Mouse (Mus musculus): ENCODE data around the gene Tbc1d1. TPM values are rescaled to one million over a fixed set of nuclear protein-coding genes. Genes with fewer than 3 reads are reported as not detected.

The Tbc1d1 gene
- polyA plus RNA-seq, 1 experiment from 2014 or later, result 9.5 TPM

- Histone ChIP-seq H3K9ac (no peak overlapping the region), H3K27me3 (replicated peaks) (no peaks in the 10 kb centered on the region), H3K36me3 (replicated peaks) (no peaks in the 10 kb centered on the region), H3K9me3 (no peaks in the 10 kb centered on the region), H3K27ac (no peak overlapping the region), H3K4me2 (no peak overlapping the region), H3K4me1 (peaks cover 7% of the 10 kb centered on the region), H3K4me3 (no peak overlapping the region)
- 90% methylated on average over 9 of the region's 9 CpGs for WGBS
- ATAC-seq (replicated peaks), result no peak
These were observed 76.8 kb downstream of the Tbc1d1 start for GRCm38 (mm10) chr5:64232872-64233271.

- Histone ChIP-seq H3K27ac (no peak overlapping the region), H3K9ac (no peak overlapping the region), H3K4me2 (no peak overlapping the region), H3K9me3 (no peaks in the 10 kb centered on the region), H3K27me3 (replicated peaks) (no peaks in the 10 kb centered on the region), H3K4me1 (peaks cover 7% of the 10 kb centered on the region), H3K36me3 (replicated peaks) (no peaks in the 10 kb centered on the region), H3K4me3 (no peak overlapping the region)
- WGBS, result 85% methylated on average over 8 of the region's 8 CpGs
- ATAC-seq (replicated peaks), result no peak
These were observed 78.3 kb downstream of the Tbc1d1 start for GRCm38 (mm10) chr5:64234269-64234985.

GRCm38 (mm10) chr5:64235250-64235649 is 79.1 kb downstream of the Tbc1d1 start:
- Histone ChIP-seq H3K27me3 (replicated peaks) (no peaks in the 10 kb centered on the region), H3K27ac (no peak overlapping the region), H3K9me3 (no peaks in the 10 kb centered on the region), H3K36me3 (replicated peaks) (no peaks in the 10 kb centered on the region), H3K4me1 (peaks cover 7% of the 10 kb centered on the region), H3K4me3 (no peak overlapping the region), H3K4me2 (no peak overlapping the region), H3K9ac (no peak overlapping the region)
- WGBS, result 73% methylated on average over 3 of the region's 3 CpGs
- no peak for ATAC-seq (replicated peaks)

- Histone ChIP-seq H3K27me3 (replicated peaks) (no peaks in the 10 kb centered on the region), H3K4me1 (no peaks in the 10 kb centered on the region), H3K4me2 (no peak overlapping the region), H3K4me3 (no peak overlapping the region), H3K36me3 (replicated peaks) (no peaks in the 10 kb centered on the region), H3K9me3 (no peaks in the 10 kb centered on the region), H3K9ac (no peak overlapping the region), H3K27ac (no peak overlapping the region)
- 75% methylated on average over 7 of the region's 7 CpGs for WGBS
- no peak for ATAC-seq (replicated peaks)
These were observed 80.5 kb downstream of the Tbc1d1 start for GRCm38 (mm10) chr5:64236561-64236960.

GRCm38 (mm10) chr5:64237263-64237662 is 81.2 kb downstream of the Tbc1d1 start:
- Histone ChIP-seq H3K9me3 (no peaks in the 10 kb centered on the region), H3K4me3 (no peak overlapping the region), H3K36me3 (replicated peaks) (no peaks in the 10 kb centered on the region), H3K4me1 (no peaks in the 10 kb centered on the region), H3K9ac (no peak overlapping the region), H3K27me3 (replicated peaks) (no peaks in the 10 kb centered on the region), H3K4me2 (no peak overlapping the region), H3K27ac (no peak overlapping the region)
- WGBS, result 40% methylated on average over 1 of the region's 1 CpGs
- no peak for ATAC-seq (replicated peaks)

- Histone ChIP-seq H3K36me3 (replicated peaks) (no peaks in the 10 kb centered on the region), H3K4me1 (no peaks in the 10 kb centered on the region), H3K9ac (no peak overlapping the region), H3K9me3 (no peaks in the 10 kb centered on the region), H3K27ac (no peak overlapping the region), H3K27me3 (replicated peaks) (no peaks in the 10 kb centered on the region), H3K4me3 (no peak overlapping the region), H3K4me2 (no peak overlapping the region)
- WGBS, result 63% methylated on average over 3 of the region's 3 CpGs
- ATAC-seq (replicated peaks), result no peak
These were observed 81.6 kb downstream of the Tbc1d1 start for GRCm38 (mm10) chr5:64237693-64238092.

- no peak for ATAC-seq (replicated peaks)
- no peaks in the 10 kb centered on the region for H3K36me3 ChIP-seq (replicated peaks)
- no peaks in the 10 kb centered on the region for H3K27me3 ChIP-seq (replicated peaks)
- H3K4me2 ChIP-seq, result no peak overlapping the region
- no peak overlapping the region for H3K27ac ChIP-seq
- H3K9me3 ChIP-seq, result no peaks in the 10 kb centered on the region
- WGBS, result 93% methylated on average over 3 of the region's 3 CpGs
- H3K9ac ChIP-seq, result no peak overlapping the region
- H3K4me1 ChIP-seq, result no peaks in the 10 kb centered on the region
- H3K4me3 ChIP-seq, result no peak overlapping the region
These were observed 83.0 kb downstream of the Tbc1d1 start for GRCm38 (mm10) chr5:64238894-64239652.

GRCm38 (mm10) chr5:64240941-64241682 is 85.0 kb downstream of the Tbc1d1 start:
- Histone ChIP-seq H3K36me3 (replicated peaks) (no peaks in the 10 kb centered on the region), H3K9ac (no peak overlapping the region), H3K4me2 (no peak overlapping the region), H3K4me1 (no peaks in the 10 kb centered on the region), H3K4me3 (no peak overlapping the region), H3K9me3 (no peaks in the 10 kb centered on the region), H3K27ac (no peak overlapping the region), H3K27me3 (replicated peaks) (no peaks in the 10 kb centered on the region)
- WGBS, result 81% methylated on average over 13 of the region's 13 CpGs
- no peak for ATAC-seq (replicated peaks)

- no peak overlapping the region for H3K27ac ChIP-seq
- H3K4me2 ChIP-seq, result no peak overlapping the region
- no peak overlapping the region for H3K9ac ChIP-seq
- WGBS, result 84% methylated on average over 8 of the region's 8 CpGs
- no peaks in the 10 kb centered on the region for H3K9me3 ChIP-seq
- no peak for ATAC-seq (replicated peaks)
- H3K4me1 ChIP-seq, result no peaks in the 10 kb centered on the region
- no peaks in the 10 kb centered on the region for H3K36me3 ChIP-seq (replicated peaks)
- no peaks in the 10 kb centered on the region for H3K27me3 ChIP-seq (replicated peaks)
- H3K4me3 ChIP-seq, result no peak overlapping the region
These were observed 85.8 kb downstream of the Tbc1d1 start for GRCm38 (mm10) chr5:64241867-64242266.

- Histone ChIP-seq H3K27ac (no peak overlapping the region), H3K4me2 (no peak overlapping the region), H3K9ac (no peak overlapping the region), H3K4me3 (no peak overlapping the region), H3K27me3 (replicated peaks) (no peaks in the 10 kb centered on the region), H3K4me1 (no peaks in the 10 kb centered on the region), H3K36me3 (replicated peaks) (no peaks in the 10 kb centered on the region), H3K9me3 (no peaks in the 10 kb centered on the region)
- no peak for ATAC-seq (replicated peaks)
- 56% methylated on average over 9 of the region's 9 CpGs for WGBS
These were observed 86.8 kb downstream of the Tbc1d1 start for GRCm38 (mm10) chr5:64242795-64243455.

- Histone ChIP-seq H3K4me2 (no peak overlapping the region), H3K4me1 (no peaks in the 10 kb centered on the region), H3K27ac (no peak overlapping the region), H3K36me3 (replicated peaks) (no peaks in the 10 kb centered on the region), H3K27me3 (replicated peaks) (no peaks in the 10 kb centered on the region), H3K4me3 (no peak overlapping the region), H3K9me3 (no peaks in the 10 kb centered on the region), H3K9ac (no peak overlapping the region)
- WGBS, result 39% methylated on average over 6 of the region's 6 CpGs
- no peak for ATAC-seq (replicated peaks)
These were observed 87.6 kb downstream of the Tbc1d1 start for GRCm38 (mm10) chr5:64243666-64244065.

GRCm38 (mm10) chr5:64244283-64244682 is 88.2 kb downstream of the Tbc1d1 start:
- Histone ChIP-seq H3K36me3 (replicated peaks) (no peaks in the 10 kb centered on the region), H3K9ac (no peak overlapping the region), H3K27me3 (replicated peaks) (no peaks in the 10 kb centered on the region), H3K9me3 (no peaks in the 10 kb centered on the region), H3K4me2 (no peak overlapping the region), H3K4me1 (no peaks in the 10 kb centered on the region), H3K4me3 (no peak overlapping the region), H3K27ac (no peak overlapping the region)
- ATAC-seq (replicated peaks), result no peak
- 31% methylated on average over 3 of the region's 3 CpGs for WGBS

All from midbrain, embryonic 15.5 days (tissue).